Mouse (Mus musculus): ENCODE results near the gene Gm45785.

Gm45785 gene

DNA sequence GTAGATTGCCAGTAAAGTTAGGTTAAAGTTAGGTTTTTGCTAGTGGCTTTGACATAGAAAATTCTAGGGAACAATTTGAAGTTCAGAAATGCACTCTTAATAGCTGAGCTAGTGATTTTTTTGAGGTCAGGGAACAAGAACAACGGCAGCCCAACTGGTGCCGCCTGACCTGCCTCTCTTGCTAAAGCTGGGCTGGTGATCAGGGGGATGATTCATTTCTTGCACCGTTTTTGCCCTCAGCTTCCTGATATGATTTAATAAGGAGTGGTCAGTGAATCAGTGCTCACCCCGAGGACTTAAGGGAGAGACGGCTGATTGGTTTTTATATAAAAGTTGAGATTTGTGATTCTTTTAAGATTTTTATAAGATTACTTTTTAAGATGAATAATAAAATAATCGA, 24.7 kb downstream of the Gm45785 start:
- DNase-seq (ENCODE audit: low spot score): no peak

DNA sequence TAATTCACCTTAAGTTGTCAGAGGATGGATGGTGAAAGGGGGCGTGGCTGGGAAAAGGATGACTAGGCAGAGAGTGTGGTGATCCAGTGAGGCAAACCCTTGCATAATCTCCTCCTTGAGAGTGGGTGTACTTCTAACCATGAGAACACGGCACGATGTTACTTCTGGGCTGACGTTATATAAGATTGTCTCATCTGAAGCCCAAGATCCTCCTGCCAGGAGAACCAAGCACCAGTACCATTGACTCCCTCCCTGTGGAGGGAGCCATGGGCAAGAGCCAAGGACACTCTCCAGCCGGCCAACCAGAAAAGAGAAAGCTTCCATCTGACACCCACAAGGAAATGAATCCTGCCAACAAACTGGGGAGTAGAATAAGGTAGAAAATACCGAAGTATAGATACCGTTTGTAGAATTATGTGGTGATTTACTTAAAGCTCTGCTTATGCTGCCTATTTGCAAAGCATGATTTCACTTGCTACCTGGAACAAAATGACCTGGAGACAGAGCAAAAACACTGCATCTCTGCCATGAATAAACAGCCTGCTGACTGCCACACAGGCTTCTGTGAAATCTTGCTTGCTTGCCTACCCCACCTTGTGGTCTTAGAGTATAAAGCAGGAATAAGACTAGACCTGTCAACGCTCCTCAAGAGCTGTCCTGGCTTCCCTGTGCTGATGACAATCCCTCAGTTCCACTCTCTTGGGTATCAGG, 27.8 kb downstream of the Gm45785 start:
- peak; percentile 61 for DNase-seq (ENCODE audit: low spot score)

DNA sequence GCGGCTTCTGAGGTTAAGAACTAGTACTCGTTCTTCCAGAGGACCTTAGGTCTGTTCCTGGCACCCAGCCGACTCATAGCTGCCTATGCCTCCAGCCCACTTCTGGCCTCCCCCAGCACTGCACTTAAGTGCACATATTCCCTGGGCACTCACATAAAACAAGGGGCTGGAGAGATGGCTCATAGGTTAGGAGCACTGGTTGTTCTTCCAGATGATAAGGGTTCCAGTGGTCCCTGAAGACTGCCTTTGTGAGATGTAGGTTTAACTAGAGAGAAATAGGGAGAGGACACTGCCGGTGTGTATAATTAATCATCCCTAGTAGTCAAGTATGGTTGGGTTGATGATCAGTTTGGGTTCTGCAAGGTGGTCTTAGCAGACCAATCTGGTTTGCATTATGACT, 33.4 kb downstream of the Gm45785 start:
- DNase-seq (ENCODE audit: low spot score): no peak

DNA sequence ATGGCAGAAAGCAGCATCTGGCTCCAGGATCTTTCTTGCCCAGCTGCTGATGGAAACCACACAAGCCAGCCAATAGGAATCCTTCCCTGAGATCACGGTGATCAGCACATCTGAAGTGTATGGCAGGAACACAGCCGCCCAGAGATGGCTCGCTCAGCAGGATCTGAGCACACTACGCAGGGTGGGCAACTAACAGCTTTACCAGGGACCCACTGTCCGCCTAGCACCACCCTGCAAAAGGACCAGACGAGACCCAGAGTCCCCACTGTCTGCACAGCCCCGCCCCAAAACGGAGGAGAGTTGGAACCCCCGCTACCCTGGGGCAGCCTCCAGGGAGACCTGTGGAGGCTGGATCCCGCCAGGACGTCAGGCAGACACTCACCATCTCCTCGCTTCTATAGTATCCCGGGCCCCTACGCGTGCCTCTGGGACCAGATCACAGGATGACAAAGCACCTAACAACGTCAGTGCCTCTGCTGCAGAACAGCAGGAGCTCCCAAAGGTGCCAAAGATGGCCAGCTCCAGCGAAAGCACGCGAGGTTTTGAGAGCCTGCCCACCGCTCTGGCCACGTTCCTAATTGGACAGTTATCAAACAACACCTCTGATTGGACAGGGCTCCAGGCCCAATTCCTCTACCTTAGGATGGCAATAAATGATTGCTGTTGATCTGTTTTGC, 34.3 kb downstream of the Gm45785 start, which contains the start of gene Zfp941:
Gene Zfp941 (minus strand): TSS at position 526 of the 677 bp plus-strand sequence.
- peak; percentile 76 for DNase-seq (ENCODE audit: low spot score)

DNA sequence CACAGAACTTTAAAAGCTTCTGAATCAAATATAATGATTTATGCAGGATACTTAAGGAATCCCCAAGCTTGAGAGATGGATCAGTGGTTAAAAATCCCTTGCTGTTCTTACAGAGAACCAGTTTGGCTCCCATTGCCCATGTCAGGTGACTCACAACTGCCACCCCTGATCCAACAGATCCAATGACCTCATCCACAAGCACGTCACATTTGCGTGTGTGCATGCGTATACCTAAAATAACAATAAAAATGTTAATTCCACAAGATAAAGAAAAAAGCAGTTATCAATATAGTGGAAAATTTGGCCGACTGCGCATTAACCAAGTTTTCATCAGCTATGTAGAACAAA, 34.9 kb downstream of the Gm45785 start:
- DNase-seq (ENCODE audit: low spot score): no peak

DNA sequence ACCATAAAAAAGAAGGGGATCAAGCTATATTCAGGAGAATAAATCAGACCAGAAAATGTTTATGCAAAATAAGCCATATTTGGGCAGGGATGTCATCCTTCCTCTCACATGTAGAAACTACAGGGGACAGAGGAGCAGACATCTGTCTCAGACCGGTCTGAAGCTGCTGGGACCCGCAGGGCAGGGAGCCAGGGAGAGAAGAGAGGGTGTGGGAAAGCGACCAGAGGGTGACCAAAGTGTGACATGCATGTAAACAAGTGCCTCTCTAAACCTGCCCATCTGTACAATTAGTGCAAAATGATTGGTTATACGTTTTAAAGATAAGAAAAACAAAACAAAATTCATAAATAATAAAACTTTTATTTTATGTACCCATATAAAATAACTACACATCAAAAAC, 36.0 kb downstream of the Gm45785 start:
- DNase-seq (ENCODE audit: low spot score): no peak

DNA sequence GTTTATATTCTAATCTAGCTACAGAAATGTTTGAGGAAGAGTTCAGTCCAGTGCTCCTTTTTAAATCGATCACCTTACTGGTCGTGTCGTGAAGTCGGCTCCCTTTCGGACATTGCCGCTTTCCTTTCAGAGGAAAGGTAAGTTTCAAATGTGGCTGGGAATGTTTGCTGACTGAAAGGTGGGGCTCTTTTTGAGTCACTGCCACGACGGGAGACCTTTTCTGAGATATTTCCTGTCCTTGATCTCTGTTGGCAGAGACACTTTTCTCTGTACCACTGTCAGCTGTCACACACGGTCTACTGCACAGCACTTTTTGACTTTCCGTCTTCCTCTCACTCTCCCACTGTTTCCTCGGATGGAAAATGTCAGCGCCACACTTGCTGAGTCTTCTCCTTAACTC, 43.3 kb downstream of the Gm45785 start:
- DNase-seq (ENCODE audit: low spot score): no peak

DNA sequence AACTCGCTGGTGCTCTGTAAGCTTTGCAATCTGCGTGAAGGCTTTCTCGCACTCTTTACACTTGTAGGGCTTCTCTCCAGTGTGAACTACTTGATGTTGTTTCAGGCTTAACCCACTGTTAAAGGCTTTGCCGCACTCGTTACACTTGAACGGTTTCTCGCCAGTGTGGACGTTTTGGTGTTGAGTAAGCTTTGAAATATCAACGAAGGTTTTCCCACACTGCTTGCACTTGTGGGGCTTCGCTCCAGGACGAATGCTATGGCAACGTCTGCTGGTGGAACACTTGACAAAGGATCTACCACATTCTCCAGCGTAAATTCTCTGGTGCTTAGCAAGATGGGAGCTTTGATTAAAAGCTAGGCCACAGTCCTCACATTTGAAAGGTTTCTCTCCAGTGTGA, 44.4 kb downstream of the Gm45785 start:
- no peak for DNase-seq (ENCODE audit: low spot score)

DNA sequence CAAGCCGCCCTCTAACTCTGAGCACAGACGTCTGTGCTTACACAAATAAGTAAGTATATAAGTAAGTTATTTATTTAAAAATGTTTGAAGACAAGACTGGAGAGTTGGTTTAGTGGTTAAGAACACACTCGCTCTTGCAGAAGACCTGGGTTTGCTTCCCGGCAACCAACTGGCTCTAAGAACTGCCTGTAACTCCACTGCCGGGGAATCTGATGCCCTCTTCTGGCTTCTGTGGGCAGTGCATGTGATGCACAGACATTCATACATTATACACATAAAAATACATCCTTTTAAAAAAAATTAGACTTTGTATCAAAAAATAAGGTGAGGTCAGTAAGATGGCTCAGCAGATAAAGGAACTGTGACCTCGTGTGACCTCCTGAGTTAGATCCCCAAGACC, 45.6 kb downstream of the Gm45785 start:
- DNase-seq (ENCODE audit: low spot score): no peak

DNA sequence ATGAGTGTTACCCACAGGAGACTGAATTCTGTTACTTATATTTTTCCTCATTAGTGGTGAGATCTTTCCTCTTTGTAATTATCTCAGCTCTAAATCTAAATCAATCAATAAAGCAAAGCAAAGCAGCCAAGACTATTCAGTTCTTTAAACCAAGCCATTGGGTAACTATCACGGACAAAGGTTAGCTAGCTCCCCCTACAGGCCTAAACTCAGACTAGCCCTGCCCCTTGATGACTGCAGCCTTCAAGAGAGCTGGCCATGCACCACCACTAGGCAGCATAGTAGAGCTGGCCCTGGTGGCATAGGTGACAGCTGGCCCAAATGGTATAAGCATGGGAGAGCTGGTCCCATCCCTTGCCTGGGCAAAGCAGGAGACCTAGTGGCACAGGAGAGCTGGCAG, 50.4 kb downstream of the Gm45785 start:
- DNase-seq (ENCODE audit: low spot score): peak; percentile 60

DNA sequence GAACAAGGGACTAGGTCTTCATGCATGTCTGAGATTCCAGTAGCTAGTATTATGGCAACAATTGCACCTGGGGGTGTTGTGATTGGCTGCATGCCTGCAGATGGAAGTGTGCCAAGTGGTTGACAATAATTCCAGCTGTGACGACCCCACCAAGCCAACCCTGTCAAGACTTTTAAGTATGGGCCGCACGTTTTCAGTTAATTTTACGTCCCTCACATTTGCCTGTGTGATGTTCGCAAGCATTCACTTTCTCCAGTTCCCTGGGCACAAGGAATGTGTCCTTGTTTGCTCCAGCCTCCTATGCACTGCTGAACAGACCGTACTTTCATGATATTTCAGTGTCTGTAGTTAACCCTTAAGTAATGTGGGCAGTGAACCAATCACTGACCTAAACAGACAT, 53.5 kb downstream of the Gm45785 start:
- DNase-seq (ENCODE audit: low spot score): no peak

DNA sequence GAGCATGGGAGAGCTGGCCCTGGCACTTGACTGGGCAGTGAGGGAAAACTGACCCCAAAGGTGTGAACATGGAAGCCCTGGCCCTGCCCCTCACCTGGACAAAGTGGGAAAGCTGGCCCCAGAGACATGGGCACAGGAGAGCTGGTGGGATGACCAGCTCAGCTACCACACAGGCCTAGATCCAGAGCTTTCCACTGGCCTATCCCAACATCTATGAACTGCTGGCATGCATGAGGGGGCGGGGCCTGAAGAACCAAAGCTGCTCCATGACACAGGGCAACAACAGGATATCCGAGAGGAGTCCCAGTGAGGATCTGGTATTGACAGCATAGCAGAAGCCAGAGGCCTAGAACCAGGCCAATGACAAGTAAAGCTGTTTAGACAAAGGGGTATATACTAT, 57.9 kb downstream of the Gm45785 start:
- no peak for DNase-seq (ENCODE audit: low spot score)

DNA sequence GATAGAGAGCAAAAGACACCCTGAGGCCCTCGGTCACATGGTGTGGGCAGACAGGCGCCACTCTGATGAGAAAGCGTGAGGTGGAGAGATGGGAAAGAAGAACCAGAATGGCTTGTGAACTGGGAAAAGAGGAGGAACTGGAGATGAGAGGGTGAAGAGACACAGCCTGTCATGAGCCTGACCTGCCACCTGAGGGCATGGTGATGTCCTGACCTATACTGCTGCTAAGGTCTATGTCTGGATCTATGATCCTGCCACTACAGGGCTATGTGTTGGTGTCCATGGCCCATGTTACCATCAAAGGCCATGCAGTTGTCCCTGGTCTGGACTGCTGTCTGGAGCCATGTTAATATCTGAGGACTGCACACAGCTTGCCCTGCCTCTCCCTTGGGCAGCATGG, 58.5 kb downstream of the Gm45785 start:
- DNase-seq (ENCODE audit: low spot score): no peak

DNA sequence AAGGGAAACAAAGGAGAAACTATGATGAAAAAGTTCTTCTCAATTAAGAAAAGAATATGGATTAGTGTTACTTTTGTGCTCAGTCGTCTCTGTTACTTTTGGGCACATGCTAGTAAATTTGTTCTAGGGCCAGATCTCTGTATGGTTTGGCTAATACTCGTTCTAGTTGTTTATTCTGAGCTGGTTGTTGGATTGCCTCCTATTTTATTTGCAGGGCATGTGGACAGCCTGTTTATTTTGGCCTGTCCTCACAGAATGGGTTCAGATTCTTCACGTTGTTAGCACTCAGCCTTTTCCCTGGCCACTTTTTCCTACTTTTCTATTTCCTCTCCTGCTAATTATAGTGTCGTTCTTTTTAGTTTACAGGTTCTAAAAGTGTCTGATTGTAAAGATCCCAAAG, 62.6 kb downstream of the Gm45785 start:
- DNase-seq (ENCODE audit: low spot score): no peak

DNA sequence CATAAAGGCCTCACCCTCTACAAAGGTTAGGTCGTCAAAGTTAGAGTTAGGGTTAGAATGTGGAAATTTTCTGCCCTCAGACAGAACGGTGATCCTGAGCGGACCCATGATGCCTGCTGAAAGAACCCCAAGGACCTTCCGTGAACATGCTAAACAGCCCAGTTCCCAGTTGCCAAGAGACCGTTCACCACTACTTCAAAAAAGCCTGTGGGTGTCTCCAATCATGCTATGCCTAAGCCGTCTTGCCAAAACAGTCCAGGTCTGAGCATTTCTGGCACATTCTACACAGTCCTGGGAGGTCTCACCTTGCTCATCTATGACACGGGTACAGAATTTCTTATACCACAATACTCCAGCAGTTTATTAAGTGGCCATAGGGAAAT, 68.1 kb downstream of the Gm45785 start:
- DNase-seq (ENCODE audit: low spot score): no peak

DNA sequence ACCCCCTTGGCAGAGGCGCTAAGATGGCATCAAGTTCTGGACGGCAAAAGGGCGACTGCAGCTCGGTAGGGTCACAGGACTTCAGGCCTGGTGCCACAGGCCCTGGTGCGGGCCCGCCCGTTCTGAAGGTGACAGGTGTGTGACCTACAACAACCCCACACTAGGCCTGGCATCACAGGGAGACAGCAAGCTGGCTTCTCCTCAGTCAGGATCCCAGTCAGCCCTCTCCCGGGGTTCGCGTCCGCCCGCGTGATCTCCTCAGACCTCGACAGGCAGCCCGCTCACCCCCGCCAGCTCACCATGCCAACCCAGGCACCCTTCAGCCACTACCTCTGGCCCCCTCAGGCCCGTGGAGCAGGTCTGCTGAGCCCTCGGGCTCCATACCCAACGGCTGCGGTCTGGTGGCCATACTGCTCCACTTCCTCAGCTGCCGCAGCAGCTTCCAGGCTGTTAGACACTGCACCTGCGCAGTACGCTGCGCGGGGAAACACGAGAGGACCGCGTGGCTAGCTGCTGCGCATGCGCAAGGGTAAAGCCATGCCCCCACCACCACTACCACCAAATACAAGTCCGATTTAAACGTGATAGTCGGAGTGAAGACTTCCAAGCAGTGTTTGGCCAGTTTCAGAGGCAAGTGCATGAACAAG, 68.6 kb downstream of the Gm45785 start, which contains the start of gene Syce1:
Gene Syce1 (minus strand): TSS at position 447 of the 647 bp plus-strand sequence.
- DNase-seq (ENCODE audit: low spot score): no peak

DNA sequence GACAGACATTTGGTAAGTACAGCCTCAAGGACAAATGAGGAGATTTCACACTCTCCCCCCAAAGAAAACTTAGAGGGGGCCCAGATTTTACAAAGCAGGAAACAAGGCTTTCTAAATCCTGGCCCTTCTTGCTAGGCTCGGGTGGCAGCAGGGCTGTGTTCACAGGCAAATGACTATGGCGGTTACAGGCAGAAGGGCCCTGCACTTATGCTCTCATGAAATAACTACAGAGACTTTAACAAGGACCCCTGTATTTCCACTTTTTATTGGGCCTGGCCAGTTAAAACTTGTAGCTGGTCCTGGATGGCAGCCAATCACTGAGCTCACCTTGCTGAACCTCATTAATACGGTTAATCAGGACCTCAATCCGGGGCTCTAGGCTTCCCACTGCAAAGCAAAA, 75.6 kb downstream of the Gm45785 start:
- DNase-seq (ENCODE audit: low spot score): no peak

Data from embryo, embryonic 10.5 days (tissue).